Comparison of ENCODE assay signal across 15 mouse cellular contexts in the genomic region with DNA sequence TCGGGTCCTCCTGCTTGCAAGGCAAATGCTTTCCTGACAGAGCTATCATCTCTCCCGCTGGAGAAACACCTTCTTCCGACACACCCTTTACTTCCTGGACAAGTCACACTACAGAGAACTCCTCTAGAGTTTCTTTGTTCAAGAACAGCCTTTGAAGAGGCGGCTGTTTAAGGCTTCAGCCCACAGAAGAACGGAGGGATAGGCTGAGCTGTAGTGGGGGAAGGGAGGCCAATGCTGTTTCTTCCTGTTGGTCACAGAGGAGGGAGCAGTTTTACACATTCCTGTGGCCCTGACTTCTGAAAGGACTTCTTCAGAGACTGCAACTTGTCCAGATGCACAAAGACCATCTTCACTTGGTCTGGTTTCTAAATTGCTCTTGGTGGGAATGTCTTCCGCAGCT.
DNase-seq lines count a peak whose midpoint lies in the region; ATAC-seq lines count a peak whose summit lies in the region.
"Had no signal": no experiment of that assay in that cellular context is flagged by ENCODE, and none has a peak within 500 bp of the region (broad histone marks: within the 10 kb centered on the region; RNA-seq: fewer than 3 reads in every experiment).

No protein-coding gene starts in this region.

- 0 out of 2 replicates have a peak, but pooled peaks cover 3% of the 10 kb centered on the region for H3K4me1 ChIP-seq in embryonic facial prominence, embryonic 14.5 days (ENCODE audit: control insufficient read depth, insufficient read depth, low read length)
- H3K4me1 ChIP-seq in liver, embryonic 11.5 days (replicated peaks; ENCODE audit: control insufficient read depth, insufficient read depth, low read length), result no peaks in the 10 kb centered on the region

- ATAC-seq in embryonic facial prominence, embryonic 14.5 days (ENCODE audit: low read depth), result no peak
- no peak for ATAC-seq in liver, embryonic 11.5 days (replicated peaks; ENCODE audit: low FRiP score)
- ATAC-seq: lung, postnatal 0 days had no signal

- H3K27ac ChIP-seq in embryonic facial prominence, embryonic 14.5 days (replicated peaks; ENCODE audit: low read depth, low read length), result no peak overlapping the region
- no peak overlapping the region for H3K27ac ChIP-seq in liver, embryonic 11.5 days (ENCODE audit: low read depth, low read length)
- H3K27ac ChIP-seq: embryonic facial prominence, embryonic 15.5 days; neural tube, embryonic 15.5 days had no signal

- H3K4me2 ChIP-seq in embryonic facial prominence, embryonic 14.5 days (ENCODE audit: low read depth, low read length), result no peak overlapping the region
- no peak overlapping the region for H3K4me2 ChIP-seq in liver, embryonic 11.5 days
- H3K4me2 ChIP-seq: embryonic facial prominence, embryonic 15.5 days; neural tube, embryonic 15.5 days had no signal

- 49% methylated on average over 6 of the region's 6 CpGs for WGBS in embryonic facial prominence, embryonic 14.5 days
- 52% methylated on average over 6 of the region's 6 CpGs for WGBS in liver, embryonic 11.5 days

- no peaks in the 10 kb centered on the region for H3K9me3 ChIP-seq in embryonic facial prominence, embryonic 14.5 days (ENCODE audit: control insufficient read depth, low read length)
- no peaks in the 10 kb centered on the region for H3K9me3 ChIP-seq in liver, embryonic 11.5 days (ENCODE audit: control insufficient read depth, low read length)
- H3K9me3 ChIP-seq: embryonic facial prominence, embryonic 15.5 days; neural tube, embryonic 15.5 days had no signal

- peak; percentile 5 to 14 for DNase-seq in frontal cortex, postnatal 36 days (ENCODE audit: low spot score in 2 of 2)
- no peak for DNase-seq in frontal cortex, postnatal 14 days (ENCODE audit: low spot score in 2 of 2)
- peak; percentile 9 for DNase-seq in right cerebral cortex, adult 18-20 months
- no peak for DNase-seq in right cerebral cortex, postnatal 4 days
- DNase-seq in embryonic facial prominence, embryonic 14.5 days (ENCODE audit: low spot score), result peak; percentile 23
- DNase-seq in skeletal muscle tissue, adult 2 months (ENCODE audit: low read depth, low spot score), result peak; percentile 21
- no peak for DNase-seq in liver, embryonic 11.5 days (ENCODE audit: low spot score)
- DNase-seq in retina, postnatal 1 day, result no peak
- DNase-seq: adrenal gland, postnatal 14 days; cerebellum, adult 2 months; kidney, adult 2 months; midbrain, embryonic 14.5 days had no signal

- H3K4me3 ChIP-seq in embryonic facial prominence, embryonic 14.5 days (ENCODE audit: low read depth, low read length), result no peak overlapping the region
- H3K4me3 ChIP-seq in liver, embryonic 11.5 days (ENCODE audit: low read depth, low read length), result no peak overlapping the region
- H3K4me3 ChIP-seq: embryonic facial prominence, embryonic 15.5 days; neural tube, embryonic 15.5 days had no signal

- H3K36me3 ChIP-seq in embryonic facial prominence, embryonic 14.5 days (ENCODE audit: control insufficient read depth, insufficient read depth, low read length), result no peaks in the 10 kb centered on the region
- no peaks in the 10 kb centered on the region for H3K36me3 ChIP-seq in liver, embryonic 11.5 days (ENCODE audit: control insufficient read depth, insufficient read depth, low read length)
- H3K36me3 ChIP-seq: embryonic facial prominence, embryonic 15.5 days; neural tube, embryonic 15.5 days had no signal

- no peak overlapping the region for H3K9ac ChIP-seq in embryonic facial prominence, embryonic 14.5 days (ENCODE audit: low read depth, low read length)
- no peak overlapping the region for H3K9ac ChIP-seq in liver, embryonic 11.5 days (ENCODE audit: low read depth, low read length)
- H3K9ac ChIP-seq: embryonic facial prominence, embryonic 15.5 days; neural tube, embryonic 15.5 days had no signal

- no peaks in the 10 kb centered on the region for H3K27me3 ChIP-seq in embryonic facial prominence, embryonic 14.5 days (replicated peaks; ENCODE audit: control insufficient read depth, insufficient read depth, low read length)
- H3K27me3 ChIP-seq in liver, embryonic 11.5 days (replicated peaks; ENCODE audit: control insufficient read depth, insufficient read depth, low read length), result no peaks in the 10 kb centered on the region
- H3K27me3 ChIP-seq: embryonic facial prominence, embryonic 15.5 days; neural tube, embryonic 15.5 days had no signal

Comparison
In these comparisons a context has a peak if more than half of its experiments do, and no peak if none do; other contexts are left out.
1. DNase-seq: peak in frontal cortex, postnatal 36 days (2 of 2), right cerebral cortex, adult 18-20 months (single experiment), embryonic facial prominence, embryonic 14.5 days (single experiment) and skeletal muscle tissue, adult 2 months (single experiment); none in frontal cortex, postnatal 14 days (0 of 2), right cerebral cortex, postnatal 4 days (single experiment), liver, embryonic 11.5 days (single experiment) and retina, postnatal 1 day (single experiment).